Mouse (Mus musculus) neural tube, embryonic 15.5 days (tissue): ENCODE data around the gene Iqcg. TPM values are rescaled to one million over a fixed set of nuclear protein-coding genes. Genes with fewer than 3 reads are reported as not detected.

Experiments used
- ATAC-seq: fragments of 200-750 bp; cut with Nextera tagmentation; 2 replicates; pipeline ENCODE4 v1.8.0; 2017; ENCODE audit warnings: mild to moderate bottlenecking, moderate TSS enrichment, moderate library complexity; ENCODE audit not compliant: low FRiP score
- H3K27ac ChIP-seq: fragments of 300-500 bp; sonication (generic); replicated peaks from 2 replicates; pipeline ENCODE4 v1.5.1; 2015; ENCODE audit warnings: mild to moderate bottlenecking, inconsistent platforms
- H3K27me3 ChIP-seq: fragments of 300-500 bp; sonication (generic); replicated peaks from 2 replicates; pipeline ENCODE4 v1.6.1; 2015; ENCODE audit warnings: inconsistent platforms
- H3K36me3 ChIP-seq: fragments of 300-500 bp; sonication (generic); 2 replicates; pipeline ENCODE4 v1.6.1; 2015; ENCODE audit warnings: inconsistent platforms
- H3K4me1 ChIP-seq: fragments of 300-500 bp; sonication (generic); 2 replicates; pipeline ENCODE4 v1.6.1; 2015; ENCODE audit warnings: inconsistent platforms
- H3K4me2 ChIP-seq: fragments of 300-500 bp; sonication (generic); 2 replicates; pipeline ENCODE4 v1.6.1; 2015; ENCODE audit warnings: inconsistent platforms, mild to moderate bottlenecking, moderate library complexity
- H3K4me3 ChIP-seq: fragments of 300-500 bp; sonication (generic); replicated peaks from 2 replicates; pipeline ENCODE4 v1.5.1; 2015; ENCODE audit warnings: mild to moderate bottlenecking, inconsistent platforms
- H3K9ac ChIP-seq: fragments of 300-500 bp; sonication (generic); replicated peaks from 2 replicates; pipeline ENCODE4 v1.6.1; 2015; ENCODE audit warnings: mild to moderate bottlenecking, inconsistent platforms
- H3K9me3 ChIP-seq: fragments of 300-500 bp; sonication (generic); replicated peaks from 2 replicates; pipeline ENCODE4 v1.6.1; 2016; ENCODE audit warnings: inconsistent platforms
- WGBS: fragments of 180-500 bp; shearing (Covaris S2); methylation state at CpG from one replicate; pipeline ENCODE4 v1.1.7; 2015; ENCODE audit warnings: mixed read lengths; 5-methylcytosine and 5-hydroxymethylcytosine counted together
- polyA plus RNA-seq: library from polyadenylated mRNA; unstranded; fragments of >200 nt; fragmentation: Nextera tagmentation; extraction: Ambion mirVana; gene quantifications from 2 replicates; pipeline ENCODE4 v1.2.1, GENCODE M21; 2015

Iqcg gene
- polyA plus RNA-seq, 1 experiment from 2014 or later: 5.0 TPM

- Histone ChIP-seq H3K4me1 (no peaks in the 10 kb centered on the region), H3K9me3 (no peaks in the 10 kb centered on the region), H3K4me3 (no peak overlapping the region), H3K4me2 (no peak overlapping the region), H3K9ac (no peak overlapping the region), H3K27me3 (no peaks in the 10 kb centered on the region), H3K27ac (no peak overlapping the region), H3K36me3 (peaks cover 27% of the 10 kb centered on the region)
- 92% methylated on average over 3 of the region's 3 CpGs for whole genome bisulfite sequencing
- no peak for ATAC-seq
Observed at GRCm38 (mm10) chr16:33015396-33015907, 40.6 kb downstream of the Iqcg start.

- Histone ChIP-seq H3K4me3 (no peak overlapping the region), H3K27ac (no peak overlapping the region), H3K4me2 (no peak overlapping the region), H3K9ac (no peak overlapping the region), H3K36me3 (peaks cover 33% of the 10 kb centered on the region), H3K4me1 (no peaks in the 10 kb centered on the region), H3K9me3 (no peaks in the 10 kb centered on the region), H3K27me3 (no peaks in the 10 kb centered on the region)
- no peak for ATAC-seq
- 100% methylated on average over 1 of the region's 1 CpGs for WGBS
Observed at GRCm38 (mm10) chr16:33014921-33015320, 41.1 kb downstream of the Iqcg start.

- peaks cover 44% of the 10 kb centered on the region for H3K36me3 ChIP-seq
- H3K9ac ChIP-seq: no peak overlapping the region
- H3K9me3 ChIP-seq: no peaks in the 10 kb centered on the region
- H3K4me2 ChIP-seq: no peak overlapping the region
- 96% methylated on average over 5 of the region's 5 CpGs for WGBS
- no peak for ATAC-seq
- no peaks in the 10 kb centered on the region for H3K27me3 ChIP-seq
- no peak overlapping the region for H3K27ac ChIP-seq
- no peaks in the 10 kb centered on the region for H3K4me1 ChIP-seq
- H3K4me3 ChIP-seq: no peak overlapping the region
Observed at GRCm38 (mm10) chr16:33013801-33014200, 42.2 kb downstream of the Iqcg start.

- WGBS: 96% methylated on average over 6 of the region's 6 CpGs
Observed at GRCm38 (mm10) chr16:33010166-33010565, 45.9 kb downstream of the Iqcg start.

GRCm38 (mm10) chr16:33007436-33007835 is 48.6 kb downstream of the Iqcg start:
- Histone ChIP-seq H3K27me3 (no peaks in the 10 kb centered on the region), H3K4me2 (no peak overlapping the region), H3K27ac (no peak overlapping the region), H3K9ac (no peak overlapping the region), H3K36me3 (peaks cover 55% of the 10 kb centered on the region), H3K4me3 (no peak overlapping the region), H3K4me1 (0 out of 2 replicates have a peak, but pooled peaks cover 3% of the 10 kb centered on the region), H3K9me3 (no peaks in the 10 kb centered on the region)
- 74% methylated on average over 7 of the region's 7 CpGs for WGBS
- ATAC-seq: no peak

More at GRCm38 (mm10) chr16:33010166-33010565, 45.9 kb downstream of the Iqcg start:
- Histone ChIP-seq H3K9me3 (no peaks in the 10 kb centered on the region), H3K4me2 (no peak overlapping the region), H3K4me3 (no peak overlapping the region), H3K36me3 (peaks cover 71% of the 10 kb centered on the region), H3K27me3 (no peaks in the 10 kb centered on the region), H3K9ac (no peak overlapping the region), H3K4me1 (0 out of 2 replicates have a peak, but pooled peaks cover 3% of the 10 kb centered on the region), H3K27ac (no peak overlapping the region)
- ATAC-seq: no peak

DNA sequence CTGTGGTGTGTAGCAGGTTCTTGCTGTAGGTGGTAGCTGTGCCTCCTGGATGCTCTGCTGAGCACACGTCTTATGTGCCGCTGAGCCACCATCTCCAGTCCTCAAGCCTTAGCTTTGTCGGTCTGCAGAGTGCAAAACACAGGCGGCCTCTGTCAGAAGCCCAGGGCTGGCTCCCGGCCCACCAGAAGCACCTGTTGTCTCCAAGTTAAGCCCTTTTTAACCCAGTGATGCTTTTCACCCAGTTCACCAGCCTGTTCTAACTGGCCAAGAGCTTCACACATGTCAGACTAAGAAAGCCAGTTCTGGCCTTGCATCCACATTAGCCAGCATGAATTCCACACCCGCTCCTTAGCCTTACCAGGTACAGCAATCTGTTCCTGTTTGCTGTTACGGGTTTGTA is 49.1 kb downstream of the Iqcg start:
- no peak for ATAC-seq
- Histone ChIP-seq H3K4me2 (no peak overlapping the region), H3K27me3 (no peaks in the 10 kb centered on the region), H3K36me3 (peaks cover 55% of the 10 kb centered on the region), H3K27ac (no peak overlapping the region), H3K9ac (no peak overlapping the region), H3K4me3 (no peak overlapping the region), H3K4me1 (0 out of 2 replicates have a peak, but pooled peaks cover 3% of the 10 kb centered on the region), H3K9me3 (no peaks in the 10 kb centered on the region)
- WGBS: 90% methylated on average over 7 of the region's 7 CpGs

DNA sequence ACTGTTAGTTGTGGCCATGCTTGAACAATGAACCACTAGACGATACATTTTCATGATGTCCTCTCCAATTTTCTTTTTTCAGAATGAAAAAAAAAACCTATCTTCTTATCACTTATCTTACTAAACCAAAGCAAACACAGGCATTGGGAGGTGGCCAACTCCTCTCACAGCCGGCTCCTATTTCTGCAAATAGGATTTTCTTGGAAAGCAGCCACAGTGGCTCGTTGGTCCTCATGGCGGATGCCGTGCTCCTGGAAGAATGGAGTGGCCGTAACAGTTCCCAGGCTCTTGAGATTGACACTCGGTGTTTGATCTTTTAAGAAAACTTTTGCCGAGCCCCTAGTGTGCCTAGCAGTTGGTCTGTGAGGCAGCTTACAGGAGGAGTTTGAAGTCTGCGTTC is 50.8 kb downstream of the Iqcg start:
- Histone ChIP-seq H3K9ac (no peak overlapping the region), H3K4me2 (no peak overlapping the region), H3K36me3 (peaks cover 61% of the 10 kb centered on the region), H3K27me3 (no peaks in the 10 kb centered on the region), H3K4me1 (0 out of 2 replicates have a peak, but pooled peaks cover 3% of the 10 kb centered on the region), H3K4me3 (no peak overlapping the region), H3K9me3 (no peaks in the 10 kb centered on the region), H3K27ac (no peak overlapping the region)
- WGBS: 63% methylated on average over 9 of the region's 9 CpGs
- no peak for ATAC-seq

- Histone ChIP-seq H3K27me3 (no peaks in the 10 kb centered on the region), H3K4me1 (no peaks in the 10 kb centered on the region), H3K36me3 (peaks cover 59% of the 10 kb centered on the region), H3K27ac (no peak overlapping the region), H3K4me2 (no peak overlapping the region), H3K4me3 (no peak overlapping the region), H3K9ac (no peak overlapping the region), H3K9me3 (no peaks in the 10 kb centered on the region)
- WGBS: 88% methylated on average over 5 of the region's 5 CpGs
- no peak for ATAC-seq
Observed at GRCm38 (mm10) chr16:32992158-32992557, 63.9 kb downstream of the Iqcg start.

- Histone ChIP-seq H3K4me2 (no peak overlapping the region), H3K27ac (no peak overlapping the region), H3K36me3 (peaks cover 51% of the 10 kb centered on the region), H3K9me3 (no peaks in the 10 kb centered on the region), H3K27me3 (no peaks in the 10 kb centered on the region), H3K9ac (no peak overlapping the region), H3K4me1 (no peaks in the 10 kb centered on the region), H3K4me3 (no peak overlapping the region)
- no peak for ATAC-seq
- 96% methylated on average over 2 of the region's 2 CpGs for WGBS
Observed at GRCm38 (mm10) chr16:32984631-32985030, 71.4 kb downstream of the Iqcg start.

DNA sequence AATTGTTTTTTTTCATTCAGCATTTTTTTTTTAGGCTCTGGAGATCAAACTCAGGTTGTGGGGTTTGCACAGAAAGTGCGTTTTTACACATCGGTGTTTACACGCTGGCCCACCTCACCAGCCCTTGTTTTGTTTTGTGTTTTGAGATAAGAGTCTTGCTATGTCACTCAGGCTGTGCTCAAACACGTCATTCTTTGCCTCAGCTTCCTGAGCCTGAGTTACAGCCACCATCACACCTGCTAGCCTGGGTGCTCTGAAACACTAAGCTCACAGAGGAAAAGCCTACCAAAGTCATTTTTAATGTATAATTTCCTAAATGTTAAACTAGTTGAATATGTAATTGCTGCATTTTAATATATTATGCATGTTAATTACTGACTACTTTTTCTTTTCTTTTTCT is 74.6 kb downstream of the Iqcg start:
- H3K36me3 ChIP-seq: peaks cover 40% of the 10 kb centered on the region
- WGBS: 96% methylated on average over 4 of the region's 4 CpGs

DNA sequence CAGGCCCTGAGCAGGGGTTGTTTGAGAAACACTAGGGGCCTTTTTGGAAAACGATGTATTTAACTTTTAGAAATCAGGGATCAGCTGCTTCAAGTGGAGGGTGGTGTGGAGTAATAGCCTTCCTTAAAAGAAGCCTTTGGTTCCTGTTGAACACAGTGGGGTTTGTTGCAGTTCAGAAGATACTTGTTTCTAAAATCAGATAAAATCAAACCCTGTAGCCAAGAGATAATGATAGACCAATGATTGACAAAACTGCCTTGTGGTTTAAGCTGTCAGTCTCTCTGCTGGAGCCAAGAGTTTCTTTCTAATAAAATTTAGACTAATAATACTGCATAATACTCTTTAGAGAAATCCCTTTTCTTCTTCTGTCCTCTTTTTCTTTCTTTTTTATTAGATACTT is 75.8 kb downstream of the Iqcg start:
- no peaks in the 10 kb centered on the region for H3K27me3 ChIP-seq
- no peaks in the 10 kb centered on the region for H3K9me3 ChIP-seq
- no peak overlapping the region for H3K4me3 ChIP-seq
- H3K4me1 ChIP-seq: no peaks in the 10 kb centered on the region
- no peak overlapping the region for H3K27ac ChIP-seq
- H3K4me2 ChIP-seq: no peak overlapping the region
- no peak for ATAC-seq
- peaks cover 36% of the 10 kb centered on the region for H3K36me3 ChIP-seq
- no peak overlapping the region for H3K9ac ChIP-seq
- 83% methylated on average over 1 of the region's 1 CpGs for WGBS

More for the DNA sequence above, 74.6 kb downstream of the Iqcg start:
- H3K9ac ChIP-seq: no peak overlapping the region
- H3K27me3 ChIP-seq: no peaks in the 10 kb centered on the region
- no peak overlapping the region for H3K4me2 ChIP-seq
- no peak overlapping the region for H3K27ac ChIP-seq
- ATAC-seq: no peak
- H3K9me3 ChIP-seq: no peaks in the 10 kb centered on the region
- H3K4me1 ChIP-seq: no peaks in the 10 kb centered on the region
- no peak overlapping the region for H3K4me3 ChIP-seq

DNA sequence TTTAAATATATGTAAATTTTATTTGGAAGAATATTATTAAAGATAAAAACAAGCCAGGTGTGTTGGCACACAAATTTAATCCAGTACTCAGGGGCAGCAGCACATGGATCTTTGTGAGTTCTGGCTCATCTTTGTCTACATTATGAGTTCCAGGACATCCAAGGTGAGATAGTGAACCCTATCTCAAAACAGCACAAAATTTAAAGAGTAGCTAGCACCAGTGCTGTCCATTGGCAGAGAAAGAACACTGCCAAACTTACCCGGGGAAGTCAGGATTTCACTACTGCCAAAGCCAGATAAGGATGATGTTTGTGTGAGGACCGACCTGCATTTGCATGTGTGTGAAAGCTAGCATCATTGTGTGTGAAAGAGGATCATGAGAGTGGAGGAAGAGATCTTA is 83.0 kb downstream of the Iqcg start:
- Histone ChIP-seq H3K4me1 (no peaks in the 10 kb centered on the region), H3K4me2 (no peak overlapping the region), H3K36me3 (peaks cover 23% of the 10 kb centered on the region), H3K9ac (no peak overlapping the region), H3K27me3 (no peaks in the 10 kb centered on the region), H3K4me3 (no peak overlapping the region), H3K9me3 (no peaks in the 10 kb centered on the region), H3K27ac (no peak overlapping the region)
- ATAC-seq: no peak
- 86% methylated on average over 2 of the region's 2 CpGs for WGBS
